Mouse (Mus musculus) thymus, adult 2 months (tissue): ENCODE data around the gene Chtop. TPM values are rescaled to one million over a fixed set of nuclear protein-coding genes. Genes with fewer than 3 reads are reported as not detected.

Experiments used
- DNase-seq: peaks from one replicate; pipeline ENCODE4 v3.0.0; 2021
- H3K27ac ChIP-seq: fragments of 200-500 bp; 2 replicates; pipeline ENCODE4 v1.5.1; 2012; ENCODE audit warnings: low read length, control low read depth; ENCODE audit not compliant: control insufficient read depth, insufficient read depth
- H3K27me3 ChIP-seq: fragments of 200-500 bp; 2 replicates; pipeline ENCODE4 v1.6.1; 2012; ENCODE audit warnings: mild to moderate bottlenecking, low read length, moderate library complexity, mixed read lengths; ENCODE audit not compliant: control insufficient read depth, insufficient read depth
- H3K36me3 ChIP-seq: fragments of 200-500 bp; 2 replicates; pipeline ENCODE4 v1.6.1; 2012; ENCODE audit warnings: mild to moderate bottlenecking, low read length, moderate library complexity; ENCODE audit not compliant: control insufficient read depth, insufficient read depth
- H3K4me1 ChIP-seq: fragments of 200-500 bp; replicated peaks from 2 replicates; pipeline ENCODE4 v1.6.1; 2012; ENCODE audit warnings: low read length; ENCODE audit not compliant: control insufficient read depth, insufficient read depth
- H3K4me3 ChIP-seq: fragments of 200-500 bp; 2 replicates; pipeline ENCODE4 v1.5.1; 2012; ENCODE audit warnings: mild to moderate bottlenecking, low read length, control low read depth, moderate library complexity; ENCODE audit not compliant: control insufficient read depth, insufficient read depth
- CTCF ChIP-seq: fragments of 200-500 bp; IDR thresholded peaks from 2 replicates; pipeline ENCODE4 v1.5.1; 2012; ENCODE audit warnings: mild to moderate bottlenecking, control low read depth, low read length, moderate library complexity, borderline replicate concordance; ENCODE audit not compliant: control insufficient read depth, poor library complexity, insufficient read depth; ENCODE audit errors: extremely low read depth
- POLR2A ChIP-seq: fragments of 200-500 bp; IDR thresholded peaks from 2 replicates; pipeline ENCODE4 v1.6.1; 2012; ENCODE audit warnings: mild to moderate bottlenecking, low read length, control low read depth, moderate library complexity; ENCODE audit not compliant: control insufficient read depth, poor library complexity, insufficient read depth; ENCODE audit errors: extremely low read depth
- WGBS: fragments of 180-500 bp; shearing (Covaris S2); methylation state at CpG from one replicate; pipeline ENCODE4 v1.1.7; 2018; 5-methylcytosine and 5-hydroxymethylcytosine counted together
- polyA plus RNA-seq: library from polyadenylated mRNA; depleted of rRNA; stranded (reverse); fragments of >200 nt; gene quantifications from 2 replicates; pipeline ENCODE4 v1.2.3, GENCODE M21; 2012

Gene Chtop
- polyA plus RNA-seq, 1 experiment = 91.0 TPM

- no peaks in the 10 kb centered on the region for H3K4me1 ChIP-seq
- 89% methylated on average over 10 of the region's 10 CpGs for WGBS
- no peaks in the 10 kb centered on the region for H3K36me3 ChIP-seq
- no peak for TF ChIP-seq POLR2A
- no peak for TF ChIP-seq CTCF
- no peak for DNase-seq
- H3K27me3 ChIP-seq = no peaks in the 10 kb centered on the region
- H3K4me3 ChIP-seq = peak within 1 kb of the TSS; percentile 2; the same call in 1 of the 2 replicates
- H3K27ac ChIP-seq = no peak within 1 kb of the TSS
Observed at GRCm38 (mm10) chr3:90537141-90537904, 28.0 kb upstream of the Chtop start, which contains the start of gene S100a16. Gene S100a16, plus strand, starts transcription at chr3:90537254.

- 76% methylated on average over 1 of the region's 1 CpGs for WGBS
Observed at GRCm38 (mm10) chr3:90535446-90535845, 26.1 kb upstream of the Chtop start.

GRCm38 (mm10) chr3:90531713-90532112 lies 22.4 kb upstream of the Chtop start:
- H3K27me3 ChIP-seq = no peaks in the 10 kb centered on the region
- H3K4me1 ChIP-seq = no peaks in the 10 kb centered on the region
- no peaks in the 10 kb centered on the region for H3K36me3 ChIP-seq
- no peak for DNase-seq
- no peak overlapping the region for H3K27ac ChIP-seq
- WGBS = 90% methylated on average over 5 of the region's 5 CpGs
- TF ChIP-seq POLR2A = no peak
- no peak for TF ChIP-seq CTCF
- H3K4me3 ChIP-seq = no peak overlapping the region

More at GRCm38 (mm10) chr3:90535446-90535845, 26.1 kb upstream of the Chtop start:
- no peaks in the 10 kb centered on the region for H3K36me3 ChIP-seq
- no peak overlapping the region for H3K27ac ChIP-seq
- TF ChIP-seq CTCF = no peak
- TF ChIP-seq POLR2A = no peak
- H3K4me1 ChIP-seq = no peaks in the 10 kb centered on the region
- no peak overlapping the region for H3K4me3 ChIP-seq
- H3K27me3 ChIP-seq = no peaks in the 10 kb centered on the region
- DNase-seq = no peak

GRCm38 (mm10) chr3:90527291-90527873 lies 18.1 kb upstream of the Chtop start:
- 94% methylated on average over 7 of the region's 7 CpGs for WGBS
- Histone ChIP-seq H3K27me3 (no peaks in the 10 kb centered on the region), H3K27ac (no peak overlapping the region), H3K4me3 (no peak overlapping the region), H3K4me1 (no peaks in the 10 kb centered on the region), H3K36me3 (peaks cover 3% of the 10 kb centered on the region; the same call in 1 of the 2 replicates)
- no peak for DNase-seq
- no peak for TF ChIP-seq POLR2A
- TF ChIP-seq CTCF = no peak

GRCm38 (mm10) chr3:90526580-90526979 lies 17.3 kb upstream of the Chtop start, which contains the start of gene S100a14:
Gene S100a14, plus strand, starts transcription at chr3:90526856.
- peaks cover 3% of the 10 kb centered on the region; the same call in 1 of the 2 replicates for H3K36me3 ChIP-seq
- H3K4me3 ChIP-seq = no peak within 1 kb of the TSS
- H3K27ac ChIP-seq = no peak within 1 kb of the TSS; the same call in 1 of the 2 replicates
- no peaks in the 10 kb centered on the region for H3K27me3 ChIP-seq
- H3K4me1 ChIP-seq = no peaks in the 10 kb centered on the region
- 68% methylated on average over 5 of the region's 5 CpGs for WGBS
- no peak for DNase-seq
- no peak for TF ChIP-seq POLR2A
- no peak for TF ChIP-seq CTCF

GRCm38 (mm10) chr3:90526076-90526475 lies 16.8 kb upstream of the Chtop start:
- WGBS = 83% methylated on average over 2 of the region's 2 CpGs
- Histone ChIP-seq H3K27ac (no peak overlapping the region; the same call in 1 of the 2 replicates), H3K27me3 (no peaks in the 10 kb centered on the region), H3K4me1 (no peaks in the 10 kb centered on the region), H3K36me3 (peaks cover 3% of the 10 kb centered on the region; the same call in 1 of the 2 replicates), H3K4me3 (no peak overlapping the region)
- TF ChIP-seq POLR2A = no peak
- no peak for TF ChIP-seq CTCF
- no peak for DNase-seq

GRCm38 (mm10) chr3:90525421-90525820 lies 16.1 kb upstream of the Chtop start:
- Histone ChIP-seq H3K27ac (no peak overlapping the region), H3K36me3 (peaks cover 3% of the 10 kb centered on the region; the same call in 1 of the 2 replicates), H3K4me1 (no peaks in the 10 kb centered on the region), H3K4me3 (no peak overlapping the region), H3K27me3 (no peaks in the 10 kb centered on the region)
- no peak for TF ChIP-seq POLR2A
- no peak for TF ChIP-seq CTCF
- WGBS = 81% methylated on average over 4 of the region's 4 CpGs
- no peak for DNase-seq
